Mouse (Mus musculus): ENCODE measurements around the gene Tmem56. TPM values are rescaled to one million over a fixed set of nuclear protein-coding genes. Genes with fewer than 3 reads are reported as not detected.

The Tmem56 gene
- polyA plus RNA-seq (2015; fragmentation: Nextera tagmentation; extraction: Ambion mirVana) = 1.4 and 1.6 TPM in 2 replicates

DNA sequence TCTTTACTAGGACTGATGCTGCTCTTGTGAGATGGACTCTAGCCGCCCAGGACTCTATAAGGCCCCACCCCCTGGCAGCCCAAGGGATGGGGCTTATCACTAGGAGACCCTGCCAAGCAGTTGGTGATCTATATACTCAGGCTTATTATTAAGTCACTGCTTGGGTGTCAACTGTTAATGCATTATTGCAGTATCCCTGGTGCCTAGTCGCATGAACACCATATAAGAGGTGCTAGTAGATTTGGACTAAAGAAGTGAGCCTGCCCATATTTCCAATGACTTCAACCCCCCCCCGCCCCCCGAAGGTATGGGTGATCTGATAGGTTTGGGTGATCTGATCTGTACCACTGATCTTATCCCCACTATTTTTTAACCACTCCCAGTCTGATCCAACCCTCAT is at the start of gene Tmem56:
Gene Tmem56 (minus strand): TSS at position 101 of the 400 bp plus-strand sequence.
- Histone ChIP-seq H3K9me3 (no peaks in the 10 kb centered on the region), H3K4me2 (no peak within 1 kb of the TSS), H3K4me3 (no peak within 1 kb of the TSS), H3K4me1 (replicated peaks) (no peaks in the 10 kb centered on the region), H3K9ac (no peak within 1 kb of the TSS), H3K36me3 (no peaks in the 10 kb centered on the region), H3K27ac (replicated peaks) (no peak within 1 kb of the TSS), H3K27me3 (no peaks in the 10 kb centered on the region)
- ATAC-seq (ENCODE audit: low read depth) = no peak
- 88% methylated on average over 4 of the region's 4 CpGs for WGBS

DNA sequence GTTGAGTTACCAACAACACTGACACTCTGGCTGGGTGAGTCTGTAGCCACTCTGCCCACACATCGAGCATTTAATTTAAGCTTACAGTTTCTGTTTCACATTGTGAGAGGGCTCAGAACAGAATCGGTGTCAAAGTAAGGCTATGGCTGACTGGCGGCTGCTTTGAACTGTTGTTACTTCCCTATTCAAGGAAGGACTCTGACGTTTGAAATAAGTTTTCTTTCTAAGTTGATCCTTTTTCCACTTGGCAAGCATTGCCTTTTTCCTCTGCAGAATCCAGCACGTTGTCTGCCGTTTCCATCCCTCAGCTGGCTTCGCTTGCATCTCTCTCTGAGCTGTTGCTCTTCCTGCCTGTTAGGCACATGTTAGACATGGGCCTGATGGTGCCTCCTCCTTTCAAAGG is 47.3 kb upstream of the Tmem56 start:
- Histone ChIP-seq H3K27ac (replicated peaks) (no peak overlapping the region), H3K9ac (no peak overlapping the region), H3K4me2 (no peak overlapping the region), H3K9me3 (no peaks in the 10 kb centered on the region), H3K27me3 (no peaks in the 10 kb centered on the region), H3K36me3 (no peaks in the 10 kb centered on the region; the same call in 1 of the 2 replicates), H3K4me3 (no peak overlapping the region), H3K4me1 (replicated peaks) (no peaks in the 10 kb centered on the region)
- WGBS = 86% methylated on average over 7 of the region's 7 CpGs
- no peak for ATAC-seq (ENCODE audit: low read depth)

DNA sequence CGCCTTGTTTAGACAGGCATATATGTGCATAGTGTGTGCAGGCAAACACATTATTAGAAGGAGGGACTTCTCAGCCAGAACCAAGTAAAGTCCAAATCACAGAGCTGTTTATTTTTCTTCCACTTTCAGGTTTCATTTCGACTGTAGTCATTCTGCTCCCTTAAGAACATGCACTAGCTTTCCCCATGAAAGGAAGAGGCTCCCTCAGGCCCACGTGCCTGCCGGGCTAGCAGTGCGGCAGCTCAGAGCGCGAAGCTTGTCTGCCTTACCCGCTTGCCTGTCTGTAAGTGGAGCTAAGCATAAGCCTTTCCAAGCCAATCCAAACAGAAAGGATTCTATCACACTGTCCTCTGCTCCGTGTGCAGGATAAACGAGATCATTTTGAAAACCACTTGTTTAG is 46.7 kb upstream of the Tmem56 start:
- Histone ChIP-seq H3K9me3 (no peaks in the 10 kb centered on the region), H3K4me1 (replicated peaks) (no peaks in the 10 kb centered on the region), H3K9ac (no peak overlapping the region), H3K4me3 (no peak overlapping the region), H3K27ac (replicated peaks) (no peak overlapping the region), H3K4me2 (no peak overlapping the region), H3K36me3 (no peaks in the 10 kb centered on the region; the same call in 1 of the 2 replicates), H3K27me3 (no peaks in the 10 kb centered on the region)
- 81% methylated on average over 10 of the region's 10 CpGs for WGBS
- ATAC-seq (ENCODE audit: low read depth) = no peak

DNA sequence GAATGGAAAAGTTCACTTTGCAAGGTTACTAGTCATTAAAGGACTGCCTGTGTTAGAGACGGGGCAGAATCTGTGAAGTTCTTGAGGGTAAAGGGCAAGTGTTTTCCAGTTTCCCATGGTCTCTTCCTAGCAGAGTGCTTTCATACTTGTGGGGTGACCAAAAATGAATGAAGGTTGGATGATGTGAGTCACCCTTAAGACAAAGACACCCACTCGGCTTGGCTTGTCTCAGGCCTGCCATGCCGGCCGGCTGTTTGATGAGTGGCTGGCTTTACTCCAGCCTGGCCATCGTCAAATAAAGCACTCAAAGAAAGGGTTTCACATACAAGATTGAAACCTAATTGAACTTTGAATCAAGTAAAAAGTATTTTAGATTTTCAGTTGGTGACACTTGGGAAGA is 44.5 kb upstream of the Tmem56 start:
- Histone ChIP-seq H3K9me3 (no peaks in the 10 kb centered on the region), H3K4me3 (no peak overlapping the region), H3K36me3 (peaks cover 12% of the 10 kb centered on the region; the same call in 1 of the 2 replicates), H3K9ac (no peak overlapping the region), H3K27ac (replicated peaks) (no peak overlapping the region), H3K4me1 (replicated peaks) (no peaks in the 10 kb centered on the region), H3K4me2 (no peak overlapping the region), H3K27me3 (no peaks in the 10 kb centered on the region)
- WGBS = 85% methylated on average over 5 of the region's 5 CpGs
- ATAC-seq (ENCODE audit: low read depth) = no peak

DNA sequence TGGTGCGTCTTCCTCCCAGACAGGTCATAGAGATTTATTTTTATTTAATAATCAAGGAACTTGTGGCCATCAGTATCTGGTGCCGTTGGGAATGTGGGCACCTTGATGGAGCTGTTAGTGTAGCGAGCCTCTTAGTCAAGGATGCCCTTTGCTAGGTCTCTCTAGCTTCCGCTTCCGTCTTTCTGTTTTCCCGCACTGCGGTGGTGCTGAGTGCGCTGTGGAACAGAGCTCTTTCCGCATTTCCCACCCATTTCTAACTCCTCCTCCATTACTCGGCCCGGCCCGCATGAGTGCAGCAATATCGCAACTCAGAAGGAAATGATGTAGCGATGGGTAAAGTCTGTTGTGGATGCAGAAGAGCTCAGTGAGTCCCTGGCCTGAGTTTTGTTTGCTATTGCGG is 40.5 kb upstream of the Tmem56 start:
- Histone ChIP-seq H3K27ac (replicated peaks) (no peak overlapping the region), H3K36me3 (peaks cover 14% of the 10 kb centered on the region; the same call in 1 of the 2 replicates), H3K9ac (no peak overlapping the region), H3K9me3 (no peaks in the 10 kb centered on the region), H3K27me3 (no peaks in the 10 kb centered on the region), H3K4me1 (replicated peaks) (no peaks in the 10 kb centered on the region), H3K4me3 (no peak overlapping the region), H3K4me2 (no peak overlapping the region)
- WGBS = 95% methylated on average over 15 of the region's 15 CpGs
- no peak for ATAC-seq (ENCODE audit: low read depth)

DNA sequence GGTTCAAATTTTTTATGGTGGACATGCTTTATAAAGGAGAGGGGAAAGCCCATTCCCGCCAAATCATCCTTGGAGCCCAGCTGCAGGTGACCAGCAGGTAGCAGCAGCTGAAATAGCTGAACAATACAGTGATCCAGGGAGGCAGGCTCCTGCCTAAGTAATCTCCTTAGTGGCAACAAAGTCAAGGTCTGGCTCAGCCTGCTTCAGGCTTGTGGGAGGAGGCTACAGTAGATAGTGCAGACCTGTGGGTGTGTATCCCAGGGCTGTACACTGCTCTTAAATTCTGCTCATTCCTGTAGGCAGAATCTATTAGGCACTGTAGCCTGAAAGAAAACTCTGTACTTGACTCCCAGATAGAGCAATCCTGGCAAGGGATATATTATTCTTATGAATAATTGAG is 38.0 kb upstream of the Tmem56 start:
- Histone ChIP-seq H3K9ac (no peak overlapping the region), H3K27me3 (no peaks in the 10 kb centered on the region), H3K27ac (replicated peaks) (no peak overlapping the region), H3K36me3 (peaks cover 22% of the 10 kb centered on the region), H3K4me3 (no peak overlapping the region), H3K4me2 (no peak overlapping the region), H3K9me3 (no peaks in the 10 kb centered on the region), H3K4me1 (replicated peaks) (no peaks in the 10 kb centered on the region)
- WGBS = 83% methylated on average over 1 of the region's 1 CpGs
- ATAC-seq (ENCODE audit: low read depth) = no peak

DNA sequence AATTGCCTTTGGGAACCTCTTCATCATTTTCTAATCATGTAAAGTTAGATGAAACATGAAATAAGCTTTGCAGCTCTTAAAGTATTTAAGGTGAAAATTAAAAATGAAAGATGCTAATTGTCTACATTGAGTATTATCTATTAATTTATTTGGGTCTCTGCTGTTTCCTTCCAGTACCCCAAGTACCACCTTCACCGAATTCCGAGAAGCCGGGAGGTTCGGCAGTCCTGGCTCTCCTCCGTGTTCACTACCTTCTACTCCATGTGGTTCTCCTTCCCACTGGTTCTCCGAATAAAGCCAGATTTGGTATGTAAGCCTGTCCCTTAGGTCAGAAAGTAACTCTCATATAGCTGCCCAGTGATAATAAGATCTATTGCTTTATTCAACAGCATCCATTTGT is 37.0 kb upstream of the Tmem56 start:
- no peak for ATAC-seq (ENCODE audit: low read depth)
- Histone ChIP-seq H3K4me3 (no peak overlapping the region), H3K9ac (no peak overlapping the region), H3K36me3 (peaks cover 22% of the 10 kb centered on the region), H3K27ac (replicated peaks) (no peak overlapping the region), H3K4me1 (replicated peaks) (no peaks in the 10 kb centered on the region), H3K4me2 (no peak overlapping the region), H3K9me3 (no peaks in the 10 kb centered on the region), H3K27me3 (no peaks in the 10 kb centered on the region)
- WGBS = 88% methylated on average over 6 of the region's 6 CpGs

DNA sequence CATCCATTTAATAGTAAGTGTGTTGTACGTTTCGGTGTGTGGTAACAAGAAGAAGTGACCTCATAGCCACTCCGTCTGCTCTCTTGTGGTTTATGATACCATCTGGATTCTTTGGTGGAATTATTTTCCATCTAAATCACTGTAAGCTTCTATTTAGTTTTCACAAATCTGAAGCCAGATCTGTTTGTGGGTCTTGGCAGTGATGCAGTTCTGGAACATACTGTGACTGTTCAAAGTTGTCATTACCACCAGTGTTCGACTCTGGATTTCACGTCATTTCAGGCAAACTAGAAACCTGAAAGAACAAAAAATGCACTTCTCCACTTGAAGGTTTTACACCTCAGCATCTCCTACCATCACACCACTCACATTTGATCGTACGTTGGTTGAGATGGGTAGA is 32.6 kb upstream of the Tmem56 start:
- H3K27me3 ChIP-seq = no peaks in the 10 kb centered on the region
- no peak overlapping the region for H3K4me3 ChIP-seq

DNA sequence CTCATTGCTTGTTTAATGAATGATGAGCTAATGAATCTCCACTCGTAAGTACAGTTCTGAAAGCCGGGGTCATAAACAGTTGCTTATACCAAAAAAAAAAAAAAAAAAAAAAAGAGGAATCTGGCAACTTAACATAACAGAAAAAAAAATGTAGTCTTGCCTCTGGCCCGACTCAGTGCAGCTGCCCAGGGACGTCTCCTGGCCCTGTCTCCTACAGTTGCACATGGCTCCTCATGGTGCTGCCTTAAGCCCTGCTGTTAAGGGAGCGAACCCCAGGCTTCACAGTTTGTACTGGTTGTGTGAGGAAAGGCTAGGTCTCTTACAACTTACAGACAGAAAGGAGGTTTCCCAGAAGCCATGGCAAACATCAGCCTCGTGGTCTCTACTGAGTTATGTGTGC is 31.3 kb upstream of the Tmem56 start:
- Histone ChIP-seq H3K36me3 (peaks cover 10% of the 10 kb centered on the region; the same call in 1 of the 2 replicates), H3K4me3 (no peak overlapping the region), H3K9ac (no peak overlapping the region), H3K9me3 (no peaks in the 10 kb centered on the region), H3K27me3 (no peaks in the 10 kb centered on the region), H3K27ac (replicated peaks) (no peak overlapping the region), H3K4me1 (replicated peaks) (0 out of 2 replicates have a peak, but pooled peaks cover 4% of the 10 kb centered on the region), H3K4me2 (no peak overlapping the region)
- no peak for ATAC-seq (ENCODE audit: low read depth)
- WGBS = 91% methylated on average over 6 of the region's 6 CpGs

More for the DNA sequence above, 32.6 kb upstream of the Tmem56 start:
- WGBS = 95% methylated on average over 7 of the region's 7 CpGs
- no peak overlapping the region for H3K4me2 ChIP-seq
- no peak overlapping the region for H3K9ac ChIP-seq
- H3K9me3 ChIP-seq = no peaks in the 10 kb centered on the region
- H3K27ac ChIP-seq (replicated peaks) = no peak overlapping the region
- no peak for ATAC-seq (ENCODE audit: low read depth)
- H3K36me3 ChIP-seq = peaks cover 10% of the 10 kb centered on the region; the same call in 1 of the 2 replicates
- H3K4me1 ChIP-seq (replicated peaks) = no peaks in the 10 kb centered on the region

DNA sequence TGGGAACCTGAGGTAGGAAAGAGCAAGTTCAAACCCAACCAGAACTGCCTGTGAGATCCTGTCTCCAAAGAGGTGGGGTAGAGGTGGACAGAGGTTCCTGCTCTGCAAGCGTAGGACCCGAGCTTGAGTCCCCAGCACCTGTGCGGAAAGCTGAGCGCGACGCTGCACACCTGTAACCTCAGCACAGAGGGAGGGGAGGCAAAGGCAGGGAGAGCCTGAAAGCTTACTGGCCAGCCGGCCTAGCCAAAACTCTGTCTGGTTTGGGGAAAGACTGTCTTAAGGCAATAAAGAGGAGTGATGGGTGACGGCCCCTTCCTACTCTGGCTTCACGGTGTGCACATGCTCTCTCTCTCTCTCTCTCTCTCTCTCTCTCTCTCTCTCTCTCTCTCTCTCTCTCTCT is 30.1 kb upstream of the Tmem56 start:
- no peak overlapping the region for H3K4me2 ChIP-seq
- H3K9me3 ChIP-seq = no peaks in the 10 kb centered on the region
- peaks cover 6% of the 10 kb centered on the region; the same call in 1 of the 2 replicates for H3K36me3 ChIP-seq
- no peak overlapping the region for H3K4me3 ChIP-seq
- no peak for ATAC-seq (ENCODE audit: low read depth)
- H3K27ac ChIP-seq (replicated peaks) = no peak overlapping the region
- H3K9ac ChIP-seq = no peak overlapping the region
- 0 out of 2 replicates have a peak, but pooled peaks cover 4% of the 10 kb centered on the region for H3K4me1 ChIP-seq (replicated peaks)
- WGBS = 69% methylated on average over 9 of the region's 9 CpGs
- H3K27me3 ChIP-seq = no peaks in the 10 kb centered on the region

DNA sequence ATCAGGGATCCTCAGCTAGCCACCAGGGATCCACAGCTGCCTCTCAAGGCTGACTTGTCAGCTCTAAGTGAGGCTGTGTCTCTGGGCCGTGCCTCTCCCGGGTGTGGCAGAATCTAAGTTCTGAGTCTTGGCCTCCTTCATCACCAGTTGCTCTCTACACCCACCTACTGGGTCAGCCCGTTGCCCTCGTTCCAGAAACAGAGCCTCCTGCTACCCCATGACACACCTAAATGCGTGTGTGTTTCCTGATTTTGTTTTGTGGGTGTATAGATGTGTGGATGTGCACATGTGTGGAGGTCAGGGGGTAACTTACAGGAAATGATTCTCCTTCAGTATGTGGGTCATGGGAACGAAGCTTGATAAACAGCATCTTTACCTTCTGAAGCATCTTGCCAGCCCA is 29.5 kb upstream of the Tmem56 start:
- 91% methylated on average over 6 of the region's 6 CpGs for WGBS
- no peaks in the 10 kb centered on the region for H3K9me3 ChIP-seq
- ATAC-seq (ENCODE audit: low read depth) = no peak
- no peak overlapping the region for H3K4me2 ChIP-seq
- 0 out of 2 replicates have a peak, but pooled peaks cover 4% of the 10 kb centered on the region for H3K4me1 ChIP-seq (replicated peaks)
- no peaks in the 10 kb centered on the region for H3K27me3 ChIP-seq
- no peak overlapping the region for H3K9ac ChIP-seq
- H3K27ac ChIP-seq (replicated peaks) = no peak overlapping the region
- peaks cover 6% of the 10 kb centered on the region; the same call in 1 of the 2 replicates for H3K36me3 ChIP-seq
- no peak overlapping the region for H3K4me3 ChIP-seq

DNA sequence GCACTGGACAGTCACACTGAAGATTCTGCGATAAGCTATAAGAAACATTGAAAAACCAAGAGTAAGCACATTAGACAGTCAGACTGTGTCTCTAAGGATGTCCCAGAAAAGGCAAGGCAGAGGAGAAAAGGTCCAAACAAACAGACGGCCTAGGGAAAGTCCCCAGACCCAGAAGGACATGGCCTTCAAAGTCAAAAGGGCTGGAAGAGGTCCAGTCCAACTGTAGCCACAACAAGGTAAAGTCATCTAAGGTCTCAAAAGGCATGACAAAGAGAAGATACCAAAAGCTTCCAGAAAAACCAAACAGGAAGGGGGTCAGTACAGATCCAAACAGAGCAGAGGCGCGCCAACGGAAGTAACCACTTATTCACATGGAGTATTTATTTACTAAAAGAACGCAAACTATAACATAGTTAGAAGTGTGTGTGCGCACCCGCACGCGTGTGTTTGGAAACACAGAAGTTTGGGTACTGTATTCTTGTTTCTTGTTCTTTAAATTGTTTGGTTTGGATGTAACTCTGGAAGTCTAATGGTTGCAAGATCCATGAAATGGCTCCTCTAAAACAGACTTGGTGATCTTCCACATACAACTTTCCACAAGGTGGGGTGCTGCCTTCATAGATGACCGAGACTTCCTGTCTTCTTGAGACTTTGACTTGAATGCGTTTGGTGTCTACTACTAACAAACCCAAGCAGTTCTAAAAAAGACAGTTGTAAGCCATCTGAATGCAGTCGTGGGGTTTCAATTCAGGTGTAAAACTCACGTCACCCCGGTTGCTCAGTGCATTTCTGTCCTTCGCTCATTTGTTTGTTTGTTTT is 27.2 kb upstream of the Tmem56 start:
- Histone ChIP-seq H3K9ac (no peak overlapping the region), H3K4me2 (no peak overlapping the region), H3K4me1 (replicated peaks) (0 out of 2 replicates have a peak, but pooled peaks cover 4% of the 10 kb centered on the region), H3K9me3 (0 out of 2 replicates have a peak, but pooled peaks cover 1% of the 10 kb centered on the region), H3K4me3 (no peak overlapping the region), H3K27me3 (no peaks in the 10 kb centered on the region), H3K36me3 (no peaks in the 10 kb centered on the region), H3K27ac (replicated peaks) (no peak overlapping the region)
- ATAC-seq (ENCODE audit: low read depth) = no peak
- 94% methylated on average over 16 of the region's 16 CpGs for WGBS
